9 mouse cellular contexts compared by ENCODE assay signal in genomic region chr11:55096731-55097462, GRCm38 (mm10). TPM values are rescaled to one million over a fixed set of nuclear protein-coding genes. Genes with fewer than 3 reads are reported as not detected.
DNase-seq lines count a peak whose midpoint lies in the region; ATAC-seq lines count a peak whose summit lies in the region.
"Had no signal": no experiment of that assay in that cellular context is flagged by ENCODE, and none has a peak within 500 bp of the region (broad histone marks: within the 10 kb centered on the region; RNA-seq: fewer than 3 reads in every experiment).

No protein-coding gene starts in this region.

- H3K4me3 ChIP-seq in heart, embryonic 15.5 days: peak overlapping the region; percentile 65
- H3K4me3 ChIP-seq in hindbrain, embryonic 15.5 days: peak overlapping the region; percentile 77
- peak overlapping the region; percentile 50; the same call in 1 of the 2 replicates for H3K4me3 ChIP-seq in midbrain, embryonic 11.5 days (ENCODE audit: low read depth, low read length)

- peak overlapping the region; percentile 46; the same call in 1 of the 2 replicates for H3K9ac ChIP-seq in heart, embryonic 15.5 days
- no peak overlapping the region for H3K9ac ChIP-seq in hindbrain, embryonic 15.5 days
- no peak overlapping the region for H3K9ac ChIP-seq in midbrain, embryonic 11.5 days (ENCODE audit: low read length)

- WGBS in heart, embryonic 15.5 days: 27% methylated on average over 11 of the region's 11 CpGs
- WGBS in hindbrain, embryonic 15.5 days: 35% methylated on average over 11 of the region's 11 CpGs
- 42% methylated on average over 11 of the region's 11 CpGs for WGBS in midbrain, embryonic 11.5 days

- DNase-seq in heart, adult 18-20 months: no peak
- peak; percentile 22 for DNase-seq in NIH3T3 (ENCODE audit: low read depth)
- no peak for DNase-seq in midbrain, embryonic 11.5 days (ENCODE audit: low spot score, missing footprints)
- DNase-seq in adrenal gland, postnatal 25 days: no peak
- DNase-seq in cerebellum, adult 9-11 months: no peak
- no peak for DNase-seq in gastrocnemius, adult 18-20 months (ENCODE audit: low spot score)

- ATAC-seq in heart, embryonic 15.5 days (replicated peaks; ENCODE audit: insufficient number of reproducible peaks, insufficient read depth, low FRiP score, low read depth): no peak
- ATAC-seq in hindbrain, embryonic 15.5 days (ENCODE audit: low FRiP score, low read depth): no peak
- ATAC-seq in midbrain, embryonic 11.5 days (ENCODE audit: low FRiP score): no peak

- peak overlapping the region; percentile 92 for H3K4me2 ChIP-seq in heart, embryonic 15.5 days
- peak overlapping the region; percentile 86 for H3K4me2 ChIP-seq in hindbrain, embryonic 15.5 days
- H3K4me2 ChIP-seq in midbrain, embryonic 11.5 days: peak overlapping the region; percentile 68

- no peaks in the 10 kb centered on the region for H3K9me3 ChIP-seq in heart, embryonic 15.5 days (replicated peaks)
- no peaks in the 10 kb centered on the region for H3K9me3 ChIP-seq in hindbrain, embryonic 15.5 days
- H3K9me3 ChIP-seq in midbrain, embryonic 11.5 days (ENCODE audit: control insufficient read depth, low read length): no peaks in the 10 kb centered on the region

- H3K27me3 ChIP-seq in heart, embryonic 15.5 days: no peaks in the 10 kb centered on the region
- H3K27me3 ChIP-seq in hindbrain, embryonic 15.5 days: no peaks in the 10 kb centered on the region
- no peaks in the 10 kb centered on the region for H3K27me3 ChIP-seq in midbrain, embryonic 11.5 days (ENCODE audit: control insufficient read depth, insufficient read depth, low read length)

- no peaks in the 10 kb centered on the region for H3K36me3 ChIP-seq in heart, embryonic 15.5 days
- no peaks in the 10 kb centered on the region for H3K36me3 ChIP-seq in hindbrain, embryonic 15.5 days
- no peaks in the 10 kb centered on the region for H3K36me3 ChIP-seq in midbrain, embryonic 11.5 days (ENCODE audit: control insufficient read depth, insufficient read depth, low read length)
- H3K36me3 ChIP-seq: G1E had no signal

- peak overlapping the region; percentile 87 for H3K27ac ChIP-seq in heart, embryonic 15.5 days
- no peak overlapping the region for H3K27ac ChIP-seq in hindbrain, embryonic 15.5 days (replicated peaks)
- H3K27ac ChIP-seq in midbrain, embryonic 11.5 days (ENCODE audit: low read depth, low read length): no peak overlapping the region

- peaks cover 18% of the 10 kb centered on the region for H3K4me1 ChIP-seq in heart, embryonic 15.5 days (replicated peaks)
- peaks cover 26% of the 10 kb centered on the region for H3K4me1 ChIP-seq in hindbrain, embryonic 15.5 days (replicated peaks)
- peaks cover 8% of the 10 kb centered on the region for H3K4me1 ChIP-seq in midbrain, embryonic 11.5 days (ENCODE audit: control insufficient read depth, insufficient read depth, low read length)

RNA-seq across cellular contexts. Expression of gene Gm2a, which starts 1.0 kb away (rescaled TPM):
- 33.6 and 40.7 TPM in 2 replicates for polyA plus RNA-seq in heart, embryonic 15.5 days (2015; fragmentation: Nextera tagmentation; extraction: Ambion mirVana)
- total RNA-seq in heart, adult 18-20 months (2021): 10 to 100 TPM in 1 of 2 experiments, 1 to 10 TPM in 1; 9.2 to 13.8 TPM
- polyA plus RNA-seq in hindbrain, embryonic 15.5 days (2015; fragmentation: Nextera tagmentation; extraction: Ambion mirVana): 31.4 and 32.1 TPM in 2 replicates
- polyA plus RNA-seq in midbrain, embryonic 11.5 days (2014; fragmentation: Nextera tagmentation; extraction: Ambion mirVana): 14.0 and 15.0 TPM in 2 replicates
- total RNA-seq in adrenal gland, postnatal 25 days (2021): 211 and 223 TPM in 2 replicates
- total RNA-seq in gastrocnemius, adult 18-20 months (2021): 1 to 10 TPM; 8.2 TPM
- polyA plus RNA-seq: G1E had no signal

RNA-seq across cellular contexts. Expression of gene Ccdc69, which starts 19.0 kb away (rescaled TPM):
- polyA plus RNA-seq in heart, embryonic 15.5 days (2015; fragmentation: Nextera tagmentation; extraction: Ambion mirVana): 17.6 and 21.4 TPM in 2 replicates
- total RNA-seq in heart, adult 18-20 months (2021): 1 to 10 TPM; 5.3 to 8.3 TPM
- polyA plus RNA-seq in hindbrain, embryonic 15.5 days (2015; fragmentation: Nextera tagmentation; extraction: Ambion mirVana): 0.45 and 0.49 TPM in 2 replicates
- polyA plus RNA-seq in midbrain, embryonic 11.5 days (2014; fragmentation: Nextera tagmentation; extraction: Ambion mirVana): 0.37 and 0.41 TPM in 2 replicates
- total RNA-seq in adrenal gland, postnatal 25 days (2021): 8.8 and 11.2 TPM in 2 replicates
- total RNA-seq in gastrocnemius, adult 18-20 months (2021): 1 to 10 TPM; 3.0 to 3.3 TPM
- total RNA-seq: G1E had no signal
- polyA plus RNA-seq: G1E had no signal

RNA-seq across cellular contexts. Expression of gene Slc36a3, which starts 54.6 kb away (rescaled TPM):
- not detected in 2 replicates for polyA plus RNA-seq in heart, embryonic 15.5 days (2015; fragmentation: Nextera tagmentation; extraction: Ambion mirVana)
- total RNA-seq in heart, adult 18-20 months (2021): not detected
- not detected in 2 replicates for polyA plus RNA-seq in hindbrain, embryonic 15.5 days (2015; fragmentation: Nextera tagmentation; extraction: Ambion mirVana)
- polyA plus RNA-seq in midbrain, embryonic 11.5 days (2014; fragmentation: Nextera tagmentation; extraction: Ambion mirVana): not detected in 2 replicates
- total RNA-seq in adrenal gland, postnatal 25 days (2021): not detected in 2 replicates
- not detected for total RNA-seq in gastrocnemius, adult 18-20 months (2021)
- polyA plus RNA-seq: G1E had no signal

Comparison
In these comparisons a context has a peak if more than half of its experiments do, and no peak if none do; other contexts are left out.
1. RNA of gene Gm2a, which starts 1.0 kb away (total RNA-seq): 211 to 223 TPM in adrenal gland, postnatal 25 days; 9.2 to 13.8 TPM in heart, adult 18-20 months and 8.2 TPM in gastrocnemius, adult 18-20 months; every median in the first group is over 10 times any median in the second.
2. Peak in every context shown above with its lines, with median percentiles within 50 percentile points of each other: H3K4me2 ChIP-seq and H3K4me3 ChIP-seq.